Mouse (Mus musculus): Measurements from ENCODE around the gene Abtb2.

- no peak for TF ChIP-seq POLR2A (IDR thresholded peaks at IDR 0.05; ENCODE audit: borderline replicate concordance, extremely low read depth, low read depth, low read length)
- no peak for TF ChIP-seq CTCF (IDR thresholded peaks at IDR 0.05; ENCODE audit: insufficient read depth, low read length)
Observed at GRCm38 (mm10) chr2:103677614-103678369, 111.7 kb downstream of the Abtb2 start.
